Mouse (Mus musculus) ES-E14 (cell line): ENCODE measurements around the gene Ncor1. TPM values are rescaled to one million over a fixed set of nuclear protein-coding genes. Genes with fewer than 3 reads are reported as not detected.

Experiments
- DNase-seq: peaks from one replicate; pipeline ENCODE4 v3.0.0-alpha.2; 2013; ENCODE audit warnings: low read depth, low spot score
- H3K27ac ChIP-seq: 2 replicates; pipeline ENCODE4 v1.5.1; 2012; ENCODE audit warnings: low read depth, mild to moderate bottlenecking, low read length, moderate library complexity, mixed read lengths; ENCODE audit not compliant: poor library complexity, insufficient read depth, severe bottlenecking
- H3K36me3 ChIP-seq: 2 replicates; pipeline ENCODE4 v1.6.1; 2012; ENCODE audit warnings: mild to moderate bottlenecking, low read length, moderate library complexity, mixed read lengths; ENCODE audit not compliant: control insufficient read depth, poor library complexity, insufficient read depth, severe bottlenecking
- H3K4me1 ChIP-seq, 2 experiments: fragments of 150-350 bp in 1 of 2; sonication (generic) in 1 of 2; 2 replicates each; pipeline ENCODE4 v1.6.1; 2012; ENCODE audit warnings: low read length in 2 of 2, mild to moderate bottlenecking in 1 of 2, mixed read lengths in 1 of 2; ENCODE audit not compliant: control insufficient read depth in 2 of 2, insufficient read depth in 2 of 2, poor library complexity in 1 of 2
- H3K4me3 ChIP-seq, 2 experiments: fragments of 150-350 bp in 1 of 2; sonication (generic) in 1 of 2; 2 replicates each; pipeline ENCODE4 v1.5.1; 2012; ENCODE audit warnings: low read length in 2 of 2, low read depth in 1 of 2, mild to moderate bottlenecking in 1 of 2, mixed read lengths in 1 of 2; ENCODE audit not compliant: insufficient read depth in 1 of 2, poor library complexity in 1 of 2, severe bottlenecking in 1 of 2
- H3K9ac ChIP-seq: 2 replicates; pipeline ENCODE4 v1.6.1; 2012; ENCODE audit warnings: low read depth, mild to moderate bottlenecking, low read length, mixed read lengths; ENCODE audit not compliant: poor library complexity, insufficient read depth, severe bottlenecking
- H3K9me3 ChIP-seq: fragments of 150-350 bp; sonication (generic); 2 replicates; pipeline ENCODE4 v1.6.1; 2012; ENCODE audit warnings: low read depth, mild to moderate bottlenecking, low read length; ENCODE audit not compliant: control insufficient read depth, insufficient read depth
- CHD2 ChIP-seq: IDR thresholded peaks from 2 replicates; pipeline ENCODE4 v1.6.1; 2014; ENCODE audit warnings: mild to moderate bottlenecking, low read depth, low read length, inconsistent platforms
- HCFC1 ChIP-seq: IDR thresholded peaks from 2 replicates; pipeline ENCODE4 v1.6.1; 2012; ENCODE audit warnings: low read length, inconsistent platforms, borderline replicate concordance; ENCODE audit not compliant: insufficient read depth
- MAFK ChIP-seq: IDR thresholded peaks from 2 replicates; pipeline ENCODE4 v1.6.1; 2014; ENCODE audit warnings: mild to moderate bottlenecking, low read depth, low read length, inconsistent platforms; ENCODE audit not compliant: insufficient read depth
- ZC3H11A ChIP-seq: IDR thresholded peaks from 2 replicates; pipeline ENCODE4 v1.6.1; 2012; ENCODE audit warnings: low read depth, mild to moderate bottlenecking, inconsistent platforms, low read length, borderline replicate concordance
- ZNF384 ChIP-seq: IDR thresholded peaks from 2 replicates; pipeline ENCODE4 v1.6.1; 2012; ENCODE audit warnings: low read depth, low read length, inconsistent platforms
- in situ Hi-C, 2 experiments: fragments of 600-800 bp; cut with MboI; formaldehyde crosslinking; loops; one replicate each; pipeline ENCODE4 v1.15.1; 2025; ENCODE audit warnings: low sequenced_read_pairs in 2 of 2, inconsistent platforms in 1 of 2; ENCODE audit not compliant: unreplicated experiment in 2 of 2
- total RNA-seq: library from RNA; depleted of rRNA; stranded (reverse); fragments of 300-350 nt; gene quantifications from 2 replicates; pipeline ENCODE4 v1.2.3, GENCODE M21; 2012

The Ncor1 gene
- total RNA-seq, 1 experiment, result 186 TPM

DNA sequence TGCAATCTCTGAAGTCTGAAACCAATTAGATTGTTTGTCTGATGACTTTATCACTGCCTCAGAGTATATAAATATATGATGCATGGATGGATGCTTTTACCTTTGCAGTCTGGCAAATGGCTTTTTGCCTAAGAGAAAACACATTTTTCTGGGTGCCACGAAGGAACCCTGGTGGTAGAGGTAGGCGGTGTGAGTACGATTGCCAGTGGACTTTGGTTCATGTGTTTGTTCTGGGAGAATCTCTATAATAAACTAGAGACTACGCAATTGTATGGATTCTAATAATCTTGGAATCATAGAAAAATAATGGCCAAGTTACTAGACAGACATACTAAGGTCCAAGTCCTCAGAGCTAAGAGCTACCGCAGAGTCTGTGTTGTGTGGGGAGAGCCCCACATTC, 143.4 kb downstream of the Ncor1 start:
- in situ Hi-C loops, result no loop called here
- no peaks in the 10 kb centered on the region for H3K9me3 ChIP-seq
- H3K9ac ChIP-seq, result no peak overlapping the region
- peaks cover 28% of the 10 kb centered on the region for H3K36me3 ChIP-seq
- no peak overlapping the region for H3K4me3 ChIP-seq
- H3K4me1 ChIP-seq, result no peaks in the 10 kb centered on the region
- TF ChIP-seq ZC3H11A, result no peak
- TF ChIP-seq HCFC1, result no peak
- no peak for TF ChIP-seq ZNF384
- TF ChIP-seq MAFK, result no peak
- no peak for TF ChIP-seq CHD2
- no peak overlapping the region for H3K27ac ChIP-seq
- DNase-seq, result no peak

DNA sequence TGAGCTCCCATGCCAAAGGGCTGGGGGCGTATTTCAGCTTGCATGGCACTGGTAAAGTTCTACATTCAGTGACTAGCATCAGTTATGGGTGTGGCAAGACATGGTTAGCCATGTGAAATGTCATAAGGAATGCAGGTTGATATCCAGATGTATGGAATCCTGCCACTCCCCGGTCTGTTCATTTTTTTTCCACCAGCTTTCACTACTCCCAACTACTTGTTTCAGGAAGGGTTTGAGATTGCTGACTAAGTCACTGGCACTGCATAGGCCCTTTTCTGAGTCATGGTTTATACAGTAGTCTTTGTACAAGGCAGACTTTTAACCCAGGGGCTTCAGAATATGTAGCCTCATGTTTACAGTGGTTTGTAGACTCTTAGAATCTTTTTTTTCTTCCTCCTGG, 149.0 kb downstream of the Ncor1 start:
- peaks cover 12% of the 10 kb centered on the region for H3K36me3 ChIP-seq
- no peak for DNase-seq

DNA sequence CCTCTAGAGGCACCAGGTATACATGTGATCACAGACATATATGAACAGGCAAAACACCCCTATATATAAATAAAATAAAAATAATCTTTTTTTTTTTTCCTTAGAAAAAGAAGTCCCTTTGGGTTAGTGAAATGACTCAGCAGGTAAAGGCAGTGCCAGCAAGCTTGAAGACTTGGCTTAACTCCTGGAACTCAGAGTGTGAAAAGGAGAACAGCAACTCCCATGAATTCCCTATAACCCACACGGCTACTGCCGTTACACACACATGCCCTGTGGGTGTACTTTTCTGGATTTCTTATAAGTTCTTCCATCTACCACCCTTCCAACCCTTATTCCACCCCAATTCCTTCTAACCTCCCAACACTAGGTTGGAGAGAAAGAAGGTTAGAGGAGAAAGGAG, 152.5 kb downstream of the Ncor1 start:
- Histone ChIP-seq H3K27ac (no peak overlapping the region), H3K4me1 (no peaks in the 10 kb centered on the region), H3K9ac (no peak overlapping the region), H3K36me3 (peaks cover 6% of the 10 kb centered on the region), H3K9me3 (no peaks in the 10 kb centered on the region), H3K4me3 (no peak overlapping the region)
- in situ Hi-C loops, result no loop called here
- DNase-seq, result no peak
- TF ChIP-seq HCFC1 (no peak), MAFK (no peak), ZNF384 (no peak), CHD2 (no peak)

More for the DNA sequence above, 149.0 kb downstream of the Ncor1 start:
- Histone ChIP-seq H3K4me1 (no peaks in the 10 kb centered on the region), H3K27ac (no peak overlapping the region), H3K9ac (no peak overlapping the region), H3K9me3 (no peaks in the 10 kb centered on the region), H3K4me3 (no peak overlapping the region)
- in situ Hi-C loops, result no loop called here
- no peak for TF ChIP-seq MAFK
- TF ChIP-seq HCFC1, result no peak
- no peak for TF ChIP-seq ZNF384
- no peak for TF ChIP-seq CHD2
- TF ChIP-seq ZC3H11A, result no peak

DNA sequence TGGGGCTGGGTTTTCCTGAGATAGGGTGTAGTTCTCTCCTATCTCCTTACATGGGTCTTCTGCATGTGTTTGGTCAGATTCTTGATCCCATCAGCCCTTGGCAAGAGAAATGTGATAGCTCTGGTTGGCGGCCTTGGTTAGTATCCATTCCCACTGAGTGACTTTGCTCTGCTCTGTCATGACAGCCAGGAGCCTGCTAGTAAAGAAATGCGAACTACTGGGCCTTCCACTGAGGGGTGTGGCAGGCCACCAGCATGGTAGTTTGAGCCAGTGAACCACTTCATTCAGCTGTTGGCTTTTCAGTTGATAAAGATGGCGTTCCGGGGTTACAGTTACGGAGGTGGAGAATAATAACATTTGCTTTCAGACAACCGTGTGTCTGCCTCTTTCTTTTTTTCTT, 159.5 kb downstream of the Ncor1 start:
- no peak for DNase-seq
- Histone ChIP-seq H3K4me3 (no peak overlapping the region), H3K27ac (no peak overlapping the region), H3K36me3 (peaks cover 7% of the 10 kb centered on the region), H3K9ac (no peak overlapping the region), H3K4me1 (no peaks in the 10 kb centered on the region), H3K9me3 (no peaks in the 10 kb centered on the region)
- in situ Hi-C loops, result no loop called here
- TF ChIP-seq ZC3H11A (no peak), ZNF384 (no peak), MAFK (no peak), HCFC1 (no peak), CHD2 (no peak)

DNA sequence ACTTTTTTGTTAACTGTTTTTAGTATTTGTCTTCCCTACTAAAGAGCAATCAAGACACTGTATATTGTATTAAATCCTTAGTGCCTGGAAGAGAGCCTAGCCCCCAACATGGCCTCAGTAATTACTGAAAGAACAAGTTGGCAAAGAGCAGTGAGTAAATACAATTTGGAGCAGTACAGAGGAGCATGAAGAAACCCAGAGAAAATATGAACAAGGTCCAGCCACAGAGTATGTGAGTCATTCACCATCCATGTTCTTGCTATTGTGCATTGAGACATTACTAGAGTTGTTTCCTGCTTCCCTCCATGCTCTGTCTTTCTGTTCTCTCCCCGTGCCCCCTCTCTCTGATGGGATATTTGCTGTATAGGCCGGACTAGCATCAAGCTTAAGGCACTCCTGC, 164.2 kb downstream of the Ncor1 start:
- H3K27ac ChIP-seq, result no peak overlapping the region
- DNase-seq, result no peak
- H3K9ac ChIP-seq, result no peak overlapping the region
- no peaks in the 10 kb centered on the region for H3K4me1 ChIP-seq
- in situ Hi-C loops, result no loop called here
- TF ChIP-seq HCFC1 (no peak), ZNF384 (no peak), CHD2 (no peak), MAFK (no peak), ZC3H11A (no peak)
- H3K9me3 ChIP-seq, result no peaks in the 10 kb centered on the region
- H3K4me3 ChIP-seq, result no peak overlapping the region
- H3K36me3 ChIP-seq, result peaks cover 20% of the 10 kb centered on the region
